Comparison of ENCODE assay signal across 8 mouse cellular contexts in the genomic region with DNA sequence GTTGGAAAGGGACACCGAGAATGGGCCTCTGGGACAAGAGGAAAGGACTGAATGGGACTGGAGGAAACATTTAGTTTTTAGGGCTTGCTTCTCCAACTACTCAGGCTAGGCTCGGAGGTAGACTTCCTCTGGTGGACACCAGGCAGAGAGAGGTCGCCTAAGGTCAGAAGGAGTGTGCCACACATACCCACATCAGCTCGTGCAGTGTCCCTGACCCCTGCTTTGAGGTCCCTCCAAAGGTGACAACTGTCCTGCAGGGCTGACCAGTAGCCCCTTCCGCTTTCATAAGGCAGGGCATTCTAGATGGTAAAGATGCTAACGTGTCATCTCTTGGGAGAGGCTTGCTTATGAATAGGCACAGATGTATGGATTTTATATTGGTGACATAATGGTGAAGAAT. TPM values are rescaled to one million over a fixed set of nuclear protein-coding genes. Genes with fewer than 3 reads are reported as not detected.
DNase-seq lines count a peak whose midpoint lies in the region; ATAC-seq and TF ChIP-seq lines count a peak whose summit lies in the region.

No protein-coding gene starts in this region.

- no peak overlapping the region for H3K4me3 ChIP-seq in heart, embryonic 13.5 days
- H3K4me3 ChIP-seq in embryonic facial prominence, embryonic 14.5 days (ENCODE audit: low read depth, low read length) = no peak overlapping the region
- no peak overlapping the region for H3K4me3 ChIP-seq in hindbrain, postnatal 0 days (ENCODE audit: low read length)
- H3K4me3 ChIP-seq in midbrain, embryonic 15.5 days = peak overlapping the region; percentile 48; the same call in 1 of the 2 replicates

- no peak for DNase-seq in heart, adult 9 months (ENCODE audit: low spot score in 2 of 2)
- DNase-seq in embryonic facial prominence, embryonic 14.5 days (ENCODE audit: low spot score) = no peak
- DNase-seq in hindbrain, postnatal 0 days (ENCODE audit: low spot score) = no peak
- DNase-seq in thymus, postnatal 4 days = no peak
- DNase-seq in retina, embryonic 14.5 days (ENCODE audit: low spot score) = no peak
- no peak for DNase-seq in embryo, embryonic 10 days (ENCODE audit: low spot score)

- no peaks in the 10 kb centered on the region for H3K9me3 ChIP-seq in heart, embryonic 13.5 days
- no peaks in the 10 kb centered on the region for H3K9me3 ChIP-seq in embryonic facial prominence, embryonic 14.5 days (ENCODE audit: control insufficient read depth, low read length)
- H3K9me3 ChIP-seq in hindbrain, postnatal 0 days (ENCODE audit: low read length) = no peaks in the 10 kb centered on the region
- H3K9me3 ChIP-seq in midbrain, embryonic 15.5 days = no peaks in the 10 kb centered on the region

- no peak overlapping the region; the same call in 1 of the 2 replicates for H3K27ac ChIP-seq in heart, embryonic 13.5 days (replicated peaks)
- H3K27ac ChIP-seq in embryonic facial prominence, embryonic 14.5 days (replicated peaks; ENCODE audit: low read depth, low read length) = no peak overlapping the region
- peak overlapping the region; percentile 97; the same call in 1 of the 2 replicates for H3K27ac ChIP-seq in hindbrain, postnatal 0 days
- peak overlapping the region; percentile 93 for H3K27ac ChIP-seq in midbrain, embryonic 15.5 days

- H3K4me1 ChIP-seq in heart, embryonic 13.5 days = peaks cover 22% of the 10 kb centered on the region
- peaks cover 15% of the 10 kb centered on the region for H3K4me1 ChIP-seq in embryonic facial prominence, embryonic 14.5 days (ENCODE audit: control insufficient read depth, insufficient read depth, low read length)
- H3K4me1 ChIP-seq in hindbrain, postnatal 0 days (ENCODE audit: insufficient read depth, low read length) = peaks cover 11% of the 10 kb centered on the region; the same call in 1 of the 2 replicates
- peaks cover 25% of the 10 kb centered on the region for H3K4me1 ChIP-seq in midbrain, embryonic 15.5 days

- no peak for ATAC-seq in heart, embryonic 13.5 days (ENCODE audit: extremely low read depth, insufficient number of reproducible peaks, low FRiP score, low TSS enrichment)
- no peak for ATAC-seq in embryonic facial prominence, embryonic 14.5 days (ENCODE audit: low read depth)
- ATAC-seq in hindbrain, postnatal 0 days = peak; percentile 5
- ATAC-seq in midbrain, embryonic 15.5 days (replicated peaks) = no peak

- H3K36me3 ChIP-seq in heart, embryonic 13.5 days = peaks cover 17% of the 10 kb centered on the region
- H3K36me3 ChIP-seq in embryonic facial prominence, embryonic 14.5 days (ENCODE audit: control insufficient read depth, insufficient read depth, low read length) = peaks cover 17% of the 10 kb centered on the region
- H3K36me3 ChIP-seq in hindbrain, postnatal 0 days (ENCODE audit: insufficient read depth, low read length) = peaks cover 5% of the 10 kb centered on the region
- H3K36me3 ChIP-seq in midbrain, embryonic 15.5 days (replicated peaks) = peaks cover 5% of the 10 kb centered on the region; the same call in 1 of the 2 replicates

- TF ChIP-seq CTCF in hindbrain, postnatal 0 days (IDR thresholded peaks at IDR 0.05; ENCODE audit: low read depth) = no peak

- H3K9ac ChIP-seq in heart, embryonic 13.5 days = no peak overlapping the region
- no peak overlapping the region for H3K9ac ChIP-seq in embryonic facial prominence, embryonic 14.5 days (ENCODE audit: low read depth, low read length)
- peak overlapping the region; percentile 73; the same call in 1 of the 2 replicates for H3K9ac ChIP-seq in hindbrain, postnatal 0 days (replicated peaks; ENCODE audit: low read length)
- no peak overlapping the region for H3K9ac ChIP-seq in midbrain, embryonic 15.5 days

- H3K27me3 ChIP-seq in heart, embryonic 13.5 days (replicated peaks) = no peaks in the 10 kb centered on the region
- H3K27me3 ChIP-seq in embryonic facial prominence, embryonic 14.5 days (replicated peaks; ENCODE audit: control insufficient read depth, insufficient read depth, low read length) = no peaks in the 10 kb centered on the region
- H3K27me3 ChIP-seq in hindbrain, postnatal 0 days (ENCODE audit: insufficient read depth, low read length) = no peaks in the 10 kb centered on the region
- H3K27me3 ChIP-seq in midbrain, embryonic 15.5 days (replicated peaks) = no peaks in the 10 kb centered on the region

- 50% methylated on average over 6 of the region's 6 CpGs for WGBS in heart, embryonic 13.5 days
- 61% methylated on average over 6 of the region's 6 CpGs for WGBS in embryonic facial prominence, embryonic 14.5 days
- WGBS in hindbrain, postnatal 0 days = 64% methylated on average over 6 of the region's 6 CpGs
- WGBS in midbrain, embryonic 15.5 days = 57% methylated on average over 6 of the region's 6 CpGs

- H3K4me2 ChIP-seq in heart, embryonic 13.5 days = peak overlapping the region; percentile 89
- H3K4me2 ChIP-seq in embryonic facial prominence, embryonic 14.5 days (ENCODE audit: low read depth, low read length) = peak overlapping the region; percentile 98
- H3K4me2 ChIP-seq in hindbrain, postnatal 0 days (ENCODE audit: low read depth, low read length) = peak overlapping the region; percentile 90
- H3K4me2 ChIP-seq in midbrain, embryonic 15.5 days = peak overlapping the region; percentile 98

RNA-seq across cellular contexts. Expression of a gene that starts 1.2 kb away (rescaled TPM):
- not detected in 2 replicates for polyA plus RNA-seq in heart, embryonic 13.5 days (2015; fragmentation: Nextera tagmentation; extraction: Ambion mirVana)
- polyA plus RNA-seq in embryonic facial prominence, embryonic 14.5 days (2014; fragmentation: Nextera tagmentation; extraction: Ambion mirVana) = not detected in 2 replicates
- total RNA-seq in hindbrain, postnatal 0 days (2014; rRNA removed) = 0.73 and 1.8 TPM in 2 replicates
- not detected in 2 replicates for polyA plus RNA-seq in hindbrain, postnatal 0 days (2015; fragmentation: Nextera tagmentation; extraction: Ambion mirVana)
- 0.40 TPM in 1 of 2 replicates, not detected in the other for polyA plus RNA-seq in midbrain, embryonic 15.5 days (2015; fragmentation: Nextera tagmentation; extraction: Ambion mirVana)

RNA-seq across cellular contexts. Expression of a gene that starts 22.6 kb away (rescaled TPM):
- polyA plus RNA-seq in heart, embryonic 13.5 days (2015; fragmentation: Nextera tagmentation; extraction: Ambion mirVana) = 11.2 and 11.9 TPM in 2 replicates
- polyA plus RNA-seq in embryonic facial prominence, embryonic 14.5 days (2014; fragmentation: Nextera tagmentation; extraction: Ambion mirVana) = 19.8 and 21.3 TPM in 2 replicates
- 57.6 and 65.0 TPM in 2 replicates for total RNA-seq in hindbrain, postnatal 0 days (2014; rRNA removed)
- polyA plus RNA-seq in hindbrain, postnatal 0 days (2015; fragmentation: Nextera tagmentation; extraction: Ambion mirVana) = 13.1 and 13.5 TPM in 2 replicates
- polyA plus RNA-seq in midbrain, embryonic 15.5 days (2015; fragmentation: Nextera tagmentation; extraction: Ambion mirVana) = 17.2 and 18.1 TPM in 2 replicates

Comparison
In these comparisons a context has a peak if more than half of its experiments do, and no peak if none do; other contexts are left out.
1. H3K27ac ChIP-seq: peak in hindbrain, postnatal 0 days (single experiment) and midbrain, embryonic 15.5 days (single experiment); none in heart, embryonic 13.5 days (single experiment) and embryonic facial prominence, embryonic 14.5 days (single experiment).
2. Peak in every context shown above with its lines, with median percentiles within 50 percentile points of each other: H3K4me2 ChIP-seq.